Mouse (Mus musculus): ENCODE results near the gene Mlycd.
A peak's percentile ranks its signal among the peaks of the same experiment; 100 is the strongest.

The Mlycd gene

GRCm38 (mm10) chr8:119403912-119404311 is 9.2 kb downstream of the Mlycd start:
- DNase-seq (ENCODE audit: low read depth): no peak

DNA sequence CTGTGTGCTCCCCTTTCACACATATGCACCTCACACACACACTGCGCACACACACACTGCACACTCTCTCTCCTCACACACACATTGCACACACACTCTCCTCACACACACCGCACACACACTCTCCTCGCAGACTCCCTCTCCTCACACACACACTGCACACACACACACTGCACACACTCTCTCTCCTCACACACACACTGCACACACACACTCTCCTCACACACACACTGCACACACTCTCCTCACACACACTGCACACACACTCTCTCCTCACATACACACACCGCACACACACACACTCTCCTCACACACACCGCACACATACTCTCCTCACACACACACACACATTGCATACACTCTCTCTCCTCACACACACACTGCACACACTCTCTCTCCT is 10.0 kb downstream of the Mlycd start:
- DNase-seq (ENCODE audit: low read depth): no peak

GRCm38 (mm10) chr8:119408311-119408710 is 13.6 kb downstream of the Mlycd start:
- DNase-seq (ENCODE audit: low read depth): no peak

DNA sequence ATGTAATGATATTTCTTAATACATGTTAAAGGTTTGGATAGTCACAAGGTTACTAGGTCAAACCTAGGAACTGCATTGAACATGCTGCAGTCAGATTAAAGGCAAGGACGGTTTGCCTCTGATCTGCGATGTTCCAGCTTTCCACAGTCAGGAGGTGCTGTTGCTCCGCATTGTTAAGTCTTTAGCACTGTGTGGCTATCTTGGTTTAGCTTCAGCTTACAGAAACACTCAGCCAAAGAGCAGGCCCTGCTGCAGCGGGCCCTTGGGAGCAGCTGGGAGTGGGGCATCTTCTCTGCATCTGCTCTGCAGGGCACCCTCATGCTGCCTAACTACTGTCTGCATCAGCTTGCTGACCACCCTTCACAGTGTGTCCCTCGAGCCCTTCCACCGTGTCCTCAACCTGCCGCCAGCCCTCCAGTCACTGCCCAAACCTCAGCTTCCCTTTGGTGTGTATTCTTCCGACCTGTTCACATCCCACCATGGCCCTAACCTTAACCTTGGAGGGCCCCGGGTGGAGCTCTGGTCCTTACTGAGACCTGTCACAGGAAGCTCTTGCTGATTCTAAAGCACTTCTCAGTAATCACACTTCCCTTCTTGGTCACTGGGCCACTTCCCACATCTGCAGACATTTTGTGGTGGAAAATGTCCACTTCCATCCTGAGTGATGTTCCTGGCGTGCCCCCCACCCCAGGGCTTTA is 17.5 kb downstream of the Mlycd start:
- DNase-seq (ENCODE audit: low read depth): no peak

DNA sequence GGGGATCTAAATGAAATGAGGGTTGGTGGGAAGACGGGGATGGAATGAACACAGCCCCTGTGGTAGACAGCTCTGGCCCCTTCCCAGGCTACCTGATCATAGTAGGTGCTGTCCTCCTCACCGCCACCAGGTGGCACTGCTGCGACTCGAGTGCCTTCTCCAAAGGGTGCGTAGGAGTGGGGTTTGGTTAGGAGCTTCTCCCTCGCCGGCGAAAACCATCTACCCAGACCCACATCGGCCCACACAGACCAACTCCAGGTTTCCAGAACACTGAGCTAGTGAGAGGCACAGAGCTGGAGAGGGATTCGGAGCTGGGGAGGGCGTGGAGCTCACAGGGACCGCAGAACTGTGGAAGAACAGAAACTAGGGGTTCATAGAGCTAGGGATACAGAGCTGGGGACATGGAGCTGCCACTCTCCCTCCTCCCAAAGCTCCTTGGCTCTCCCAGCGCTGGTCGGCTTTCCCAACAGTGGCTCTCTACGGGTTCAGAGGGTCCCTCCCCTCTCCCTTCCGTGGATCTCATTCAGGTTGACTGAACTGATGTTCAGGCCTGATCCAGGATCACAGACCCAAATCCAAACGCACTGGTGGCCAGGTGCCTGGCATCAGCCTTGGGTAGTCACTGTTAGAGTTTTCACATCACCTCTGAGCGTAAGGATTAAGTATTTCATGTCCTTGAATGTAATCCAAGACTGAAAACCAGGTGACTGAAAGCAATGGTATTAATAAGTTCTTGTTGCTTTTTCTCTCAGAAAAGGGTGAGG is 18.2 kb downstream of the Mlycd start:
- peak; percentile 88 for DNase-seq (ENCODE audit: low read depth)

- DNase-seq (ENCODE audit: low read depth): no peak
Observed at GRCm38 (mm10) chr8:119413605-119414004, 18.9 kb downstream of the Mlycd start.

DNA sequence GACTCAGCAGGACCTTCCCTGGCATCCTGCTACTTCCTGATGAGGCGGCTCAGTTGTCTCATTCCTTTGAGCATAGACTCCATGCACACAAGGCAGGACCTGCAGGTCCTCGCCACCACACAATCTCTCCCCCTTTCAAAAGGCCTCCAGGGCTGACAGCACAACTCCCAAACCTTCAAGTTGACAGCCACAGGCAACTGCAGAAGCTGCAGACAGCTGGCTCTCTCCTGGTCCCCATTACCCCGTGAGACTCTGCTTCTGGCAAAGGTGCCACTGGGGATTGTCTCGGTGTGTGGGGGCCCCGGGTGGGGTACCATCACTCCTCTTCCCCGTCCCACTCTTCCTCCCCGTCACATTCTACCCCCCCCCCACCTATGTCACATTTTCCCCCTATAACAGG is 25.6 kb downstream of the Mlycd start:
- DNase-seq (ENCODE audit: low read depth): no peak

- DNase-seq (ENCODE audit: low read depth): no peak
Observed at GRCm38 (mm10) chr8:119421603-119422122, 27.0 kb downstream of the Mlycd start.

DNA sequence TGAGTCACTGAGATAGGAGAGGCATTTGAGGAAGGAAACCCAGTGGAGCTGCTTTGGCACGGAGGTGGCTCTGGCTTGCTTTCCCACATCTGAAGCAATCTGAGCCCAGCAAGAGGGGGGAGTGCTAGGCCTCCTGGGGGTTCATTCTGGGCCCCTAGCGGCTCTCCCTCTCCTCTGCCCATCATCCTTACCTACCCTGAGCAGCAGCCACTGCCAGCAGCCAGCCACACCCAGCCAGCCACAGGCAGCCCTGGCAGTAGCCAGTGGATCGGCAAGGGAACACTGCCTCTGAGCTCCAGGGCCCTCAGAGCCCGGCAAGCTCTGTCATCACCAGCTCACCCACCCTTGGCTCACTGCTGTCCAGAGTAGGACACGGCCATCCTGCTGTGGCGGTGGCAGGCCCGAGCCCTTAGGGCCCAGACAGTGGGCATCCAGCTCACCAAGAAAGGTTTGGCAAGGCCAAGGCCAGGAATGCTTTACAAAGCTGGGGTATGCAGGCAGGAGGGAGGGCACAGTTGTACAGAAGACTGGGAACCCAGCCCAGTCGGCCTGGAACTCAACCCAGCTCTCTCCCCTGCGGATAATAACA is 27.5 kb downstream of the Mlycd start:
- DNase-seq (ENCODE audit: low read depth): peak; percentile 54

- DNase-seq (ENCODE audit: low read depth): peak; percentile 93
Observed at GRCm38 (mm10) chr8:119423631-119424141, 29.0 kb downstream of the Mlycd start.

DNA sequence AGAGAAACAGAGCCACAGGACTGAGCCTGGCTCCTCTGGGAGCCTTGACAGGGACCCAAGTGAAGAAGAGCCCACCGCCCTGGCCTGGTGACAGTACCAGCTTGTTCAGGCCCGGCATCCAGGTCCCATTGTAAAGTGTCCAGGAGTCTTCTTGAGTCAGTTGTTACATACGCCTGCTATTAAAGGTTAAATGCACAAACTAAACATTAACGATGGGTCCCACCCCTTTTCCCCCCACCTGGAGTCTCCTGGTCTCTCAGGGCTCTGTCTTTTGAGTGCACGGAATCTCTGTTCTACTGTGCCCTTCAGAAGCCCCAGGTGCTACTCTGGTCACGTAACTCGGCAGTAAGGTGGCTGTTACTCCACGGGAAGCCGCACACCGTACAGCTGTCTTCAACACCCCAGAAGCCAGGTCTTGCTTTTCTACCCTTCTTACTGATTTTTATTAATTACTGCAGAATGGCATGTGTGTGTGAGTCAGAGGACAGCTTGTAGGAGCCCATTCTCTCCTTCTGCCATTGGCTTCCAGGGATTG is 29.6 kb downstream of the Mlycd start:
- DNase-seq (ENCODE audit: low read depth): no peak

- DNase-seq (ENCODE audit: low read depth): peak; percentile 50
Observed at GRCm38 (mm10) chr8:119424740-119425139, 30.1 kb downstream of the Mlycd start.

GRCm38 (mm10) chr8:119425533-119425932 is 30.9 kb downstream of the Mlycd start:
- peak; percentile 61 for DNase-seq (ENCODE audit: low read depth)

- no peak for DNase-seq (ENCODE audit: low read depth)
Observed at GRCm38 (mm10) chr8:119426069-119426735, 31.5 kb downstream of the Mlycd start.

DNA sequence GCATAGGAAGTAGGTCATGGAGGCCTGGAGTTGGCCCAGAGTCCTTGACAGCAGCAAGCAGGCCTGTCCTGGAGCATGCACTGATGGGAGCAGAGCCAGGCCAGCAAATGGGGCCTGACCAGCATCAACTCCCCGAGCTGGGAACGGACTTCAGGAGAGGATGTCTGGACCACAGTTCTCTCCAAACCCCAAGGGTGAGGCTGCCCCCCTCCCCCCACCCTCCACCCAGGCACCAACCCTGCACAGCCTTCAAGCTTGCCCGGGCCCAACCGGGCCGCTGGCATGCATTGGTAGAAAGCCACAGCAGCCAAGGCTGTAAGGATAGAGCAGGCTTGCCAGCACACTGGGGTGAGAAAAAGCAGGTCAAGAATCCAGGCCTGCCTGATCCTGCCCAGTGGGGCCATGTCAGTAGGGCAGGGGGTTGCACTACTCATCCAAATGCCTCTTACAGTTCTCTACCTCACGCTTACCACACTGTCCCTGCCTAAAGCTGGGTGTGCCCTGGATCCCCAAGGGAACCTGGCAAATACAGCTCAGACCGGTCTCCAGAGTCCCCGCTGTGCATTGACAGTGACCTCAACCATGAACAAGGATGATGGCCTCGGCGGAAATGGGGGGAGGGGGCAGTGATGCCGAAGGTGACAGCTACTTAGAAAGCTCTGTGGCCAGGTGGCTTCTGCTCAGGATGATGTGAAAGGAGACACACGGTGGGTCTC is 33.1 kb downstream of the Mlycd start:
- peak; percentile 43 for DNase-seq (ENCODE audit: low read depth)

DNA sequence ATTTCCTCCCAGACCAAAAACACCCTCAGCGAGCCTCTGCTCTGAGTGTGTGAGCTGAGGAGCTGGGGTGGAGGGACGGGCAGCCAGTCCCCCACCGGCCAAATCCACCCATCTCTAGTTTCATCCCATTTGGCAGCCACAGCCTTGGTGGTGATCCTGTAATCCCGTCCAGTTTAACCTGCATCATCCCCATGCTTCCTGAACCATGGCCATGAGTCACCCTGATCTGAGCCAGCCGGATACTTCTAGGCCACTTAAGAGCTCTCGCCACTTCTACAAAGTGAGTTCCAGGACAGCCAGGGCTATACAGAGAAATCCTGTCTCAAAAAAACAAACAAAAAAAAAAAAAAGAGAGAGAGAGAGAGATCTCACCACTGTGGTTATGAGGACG is 33.7 kb downstream of the Mlycd start:
- DNase-seq (ENCODE audit: low read depth): no peak

GRCm38 (mm10) chr8:119428766-119429327 is 34.2 kb downstream of the Mlycd start:
- no peak for DNase-seq (ENCODE audit: low read depth)

DNA sequence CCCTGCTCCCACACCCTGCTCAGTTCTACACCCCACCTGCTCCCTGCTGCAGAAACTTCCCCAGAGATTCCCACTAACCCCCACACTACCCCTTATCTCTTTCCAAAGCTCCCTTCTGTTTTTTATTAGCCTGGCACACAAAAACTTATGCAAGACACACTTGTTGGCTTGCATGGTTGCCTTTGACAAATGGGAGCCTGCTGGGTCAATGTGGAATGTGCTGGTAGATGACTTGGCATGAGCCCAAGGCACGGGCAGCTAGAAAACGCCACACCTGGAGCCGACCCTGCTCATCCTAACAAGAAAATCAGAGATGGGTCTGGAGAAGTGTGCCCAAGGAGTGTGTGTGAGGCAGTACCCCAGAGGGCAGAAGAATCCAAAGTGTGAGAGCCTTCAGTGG is 34.9 kb downstream of the Mlycd start:
- no peak for DNase-seq (ENCODE audit: low read depth)

GRCm38 (mm10) chr8:119430250-119430649 is 35.6 kb downstream of the Mlycd start:
- no peak for DNase-seq (ENCODE audit: low read depth)

GRCm38 (mm10) chr8:119430690-119431089 is 36.0 kb downstream of the Mlycd start:
- DNase-seq (ENCODE audit: low read depth): no peak

- DNase-seq (ENCODE audit: low read depth): no peak
Observed at GRCm38 (mm10) chr8:119432372-119432771, 37.7 kb downstream of the Mlycd start.
